Mouse (Mus musculus): ENCODE measurements at regions not wholly inside any gene's neighbourhood (a gene's known extent, or its start where the extent isn't known, plus 50 kb on each side); places are given as distances from the start of the nearest gene placed in this dataset.

- 72% methylated on average over 10 of the region's 10 CpGs for WGBS
- H3K9me3 ChIP-seq (replicated peaks; ENCODE audit: control insufficient read depth, low read length), result no peaks in the 10 kb centered on the region
- TF ChIP-seq CTCF (IDR thresholded peaks at IDR 0.05; ENCODE audit: low read depth) (no peak), EP300 (IDR thresholded peaks at IDR 0.05; ENCODE audit: low read depth) (no peak)
- DNase-seq (ENCODE audit: low spot score) (no peak), ATAC-seq (ENCODE audit: insufficient read depth, low read depth) (no peak)
- no peak overlapping the region for H3K4me2 ChIP-seq (ENCODE audit: low read depth, low read length)
- H3K4me3 ChIP-seq (ENCODE audit: low read depth, low read length), result no peak overlapping the region
- H3K27me3 ChIP-seq (ENCODE audit: control insufficient read depth, insufficient read depth, low read length), result no peaks in the 10 kb centered on the region
- H3K4me1 ChIP-seq (ENCODE audit: control insufficient read depth, insufficient read depth), result no peaks in the 10 kb centered on the region
- no peak overlapping the region for H3K9ac ChIP-seq (replicated peaks; ENCODE audit: low read depth, low read length)
- H3K36me3 ChIP-seq (replicated peaks; ENCODE audit: control insufficient read depth, insufficient read depth, low read length), result no peaks in the 10 kb centered on the region
- H3K27ac ChIP-seq (ENCODE audit: low read depth), result no peak overlapping the region
These were observed 682.9 kb downstream of the Nr4a2 start for GRCm38 (mm10) chr2:56440916-56441315.

All from heart, postnatal 0 days (tissue).